Mouse (Mus musculus): ENCODE results near the gene Nenf. TPM values are rescaled to one million over a fixed set of nuclear protein-coding genes. Genes with fewer than 3 reads are reported as not detected.

Gene Nenf
- total and polyA plus RNA-seq, 2 experiments: 24.3 to 31.5 TPM

GRCm38 (mm10) chr1:191268797-191269647 lies 49.0 kb downstream of the Nenf start:
- no peak for TF ChIP-seq POLR2A (IDR thresholded peaks at IDR 0.05; ENCODE audit: extremely low read depth, insufficient read depth, low read length)
- TF ChIP-seq CTCF (IDR thresholded peaks at IDR 0.05; ENCODE audit: low read depth, low read length): no peak
- no peak overlapping the region for H3K9ac ChIP-seq (ENCODE audit: low read depth, low read length)
- H3K79me2 ChIP-seq (ENCODE audit: control insufficient read depth, insufficient read depth, low read length): no peaks in the 10 kb centered on the region
- H3K4me3 ChIP-seq (ENCODE audit: insufficient read depth, low read depth, low read length): no peak overlapping the region
- peaks cover under 1% of the 10 kb centered on the region for H3K4me1 ChIP-seq (ENCODE audit: control insufficient read depth, insufficient read depth, low read length)
- H3K27me3 ChIP-seq (ENCODE audit: control insufficient read depth, insufficient read depth, low read length): no peaks in the 10 kb centered on the region
- no peak overlapping the region for H3K27ac ChIP-seq (replicated peaks; ENCODE audit: insufficient read depth, low read depth, low read length)
- DNase-seq (ENCODE audit: extremely low read depth, low read depth, low spot score): no peak
- 82% methylated on average over 5 of the region's 5 CpGs for WGBS
- no peaks in the 10 kb centered on the region for H3K36me3 ChIP-seq (ENCODE audit: control insufficient read depth, insufficient read depth, low read length)

GRCm38 (mm10) chr1:191267856-191268255 lies 50.1 kb downstream of the Nenf start:
- Histone ChIP-seq H3K27me3 (ENCODE audit: control insufficient read depth, insufficient read depth, low read length) (no peaks in the 10 kb centered on the region), H3K4me1 (ENCODE audit: control insufficient read depth, insufficient read depth, low read length) (peaks cover 9% of the 10 kb centered on the region), H3K9ac (ENCODE audit: low read depth, low read length) (no peak overlapping the region), H3K4me3 (ENCODE audit: insufficient read depth, low read depth, low read length) (no peak overlapping the region), H3K79me2 (ENCODE audit: control insufficient read depth, insufficient read depth, low read length) (no peaks in the 10 kb centered on the region), H3K36me3 (ENCODE audit: control insufficient read depth, insufficient read depth, low read length) (no peaks in the 10 kb centered on the region), H3K27ac (replicated peaks; ENCODE audit: insufficient read depth, low read depth, low read length) (no peak overlapping the region)
- no peak for TF ChIP-seq POLR2A (IDR thresholded peaks at IDR 0.05; ENCODE audit: extremely low read depth, insufficient read depth, low read length)
- no peak for TF ChIP-seq CTCF (IDR thresholded peaks at IDR 0.05; ENCODE audit: low read depth, low read length)
- DNase-seq (ENCODE audit: extremely low read depth, low read depth, low spot score): no peak
- WGBS: 79% methylated on average over 5 of the region's 5 CpGs

- no peak overlapping the region for H3K27ac ChIP-seq (replicated peaks; ENCODE audit: insufficient read depth, low read depth, low read length)
- no peak overlapping the region for H3K4me3 ChIP-seq (ENCODE audit: insufficient read depth, low read depth, low read length)
- no peak overlapping the region for H3K9ac ChIP-seq (ENCODE audit: low read depth, low read length)
- peaks cover 9% of the 10 kb centered on the region for H3K4me1 ChIP-seq (ENCODE audit: control insufficient read depth, insufficient read depth, low read length)
- H3K27me3 ChIP-seq (ENCODE audit: control insufficient read depth, insufficient read depth, low read length): no peaks in the 10 kb centered on the region
- H3K79me2 ChIP-seq (ENCODE audit: control insufficient read depth, insufficient read depth, low read length): no peaks in the 10 kb centered on the region
- WGBS: 91% methylated on average over 5 of the region's 5 CpGs
- H3K36me3 ChIP-seq (ENCODE audit: control insufficient read depth, insufficient read depth, low read length): no peaks in the 10 kb centered on the region
- TF ChIP-seq CTCF (IDR thresholded peaks at IDR 0.05; ENCODE audit: low read depth, low read length) (no peak), POLR2A (IDR thresholded peaks at IDR 0.05; ENCODE audit: extremely low read depth, insufficient read depth, low read length) (no peak)
- no peak for DNase-seq (ENCODE audit: extremely low read depth, low read depth, low spot score)
Measured at GRCm38 (mm10) chr1:191267162-191267561, 50.8 kb downstream of the Nenf start.

- peak overlapping the region; percentile 64 for H3K27ac ChIP-seq (replicated peaks; ENCODE audit: insufficient read depth, low read depth, low read length)
Measured at GRCm38 (mm10) chr1:191263471-191263870, 54.5 kb downstream of the Nenf start.

GRCm38 (mm10) chr1:191261861-191262260 lies 56.1 kb downstream of the Nenf start:
- no peak overlapping the region for H3K4me3 ChIP-seq (ENCODE audit: insufficient read depth, low read depth, low read length)
- H3K36me3 ChIP-seq (ENCODE audit: control insufficient read depth, insufficient read depth, low read length): no peaks in the 10 kb centered on the region
- H3K4me1 ChIP-seq (ENCODE audit: control insufficient read depth, insufficient read depth, low read length): peaks cover 20% of the 10 kb centered on the region
- DNase-seq (ENCODE audit: extremely low read depth, low read depth, low spot score): peak; percentile 38
- no peak for TF ChIP-seq CTCF (IDR thresholded peaks at IDR 0.05; ENCODE audit: low read depth, low read length)
- TF ChIP-seq POLR2A (IDR thresholded peaks at IDR 0.05; ENCODE audit: extremely low read depth, insufficient read depth, low read length): no peak
- H3K79me2 ChIP-seq (ENCODE audit: control insufficient read depth, insufficient read depth, low read length): no peaks in the 10 kb centered on the region
- no peak overlapping the region for H3K9ac ChIP-seq (ENCODE audit: low read depth, low read length)
- WGBS: 21% methylated on average over 6 of the region's 6 CpGs
- no peaks in the 10 kb centered on the region for H3K27me3 ChIP-seq (ENCODE audit: control insufficient read depth, insufficient read depth, low read length)
- H3K27ac ChIP-seq (replicated peaks; ENCODE audit: insufficient read depth, low read depth, low read length): no peak overlapping the region

More at GRCm38 (mm10) chr1:191263471-191263870, 54.5 kb downstream of the Nenf start:
- DNase-seq (ENCODE audit: extremely low read depth, low read depth, low spot score): peak; percentile 95
- Histone ChIP-seq H3K4me1 (ENCODE audit: control insufficient read depth, insufficient read depth, low read length) (peaks cover 9% of the 10 kb centered on the region), H3K4me3 (ENCODE audit: insufficient read depth, low read depth, low read length) (no peak overlapping the region), H3K79me2 (ENCODE audit: control insufficient read depth, insufficient read depth, low read length) (no peaks in the 10 kb centered on the region), H3K9ac (ENCODE audit: low read depth, low read length) (no peak overlapping the region), H3K36me3 (ENCODE audit: control insufficient read depth, insufficient read depth, low read length) (no peaks in the 10 kb centered on the region), H3K27me3 (ENCODE audit: control insufficient read depth, insufficient read depth, low read length) (no peaks in the 10 kb centered on the region)
- 27% methylated on average over 5 of the region's 5 CpGs for WGBS
- TF ChIP-seq POLR2A (IDR thresholded peaks at IDR 0.05; ENCODE audit: extremely low read depth, insufficient read depth, low read length) (no peak), CTCF (IDR thresholded peaks at IDR 0.05; ENCODE audit: low read depth, low read length) (no peak)

- Histone ChIP-seq H3K9ac (ENCODE audit: low read depth, low read length) (no peak overlapping the region), H3K36me3 (ENCODE audit: control insufficient read depth, insufficient read depth, low read length) (no peaks in the 10 kb centered on the region), H3K27ac (replicated peaks; ENCODE audit: insufficient read depth, low read depth, low read length) (no peak overlapping the region), H3K79me2 (ENCODE audit: control insufficient read depth, insufficient read depth, low read length) (no peaks in the 10 kb centered on the region), H3K4me1 (ENCODE audit: control insufficient read depth, insufficient read depth, low read length) (peaks cover 38% of the 10 kb centered on the region), H3K4me3 (ENCODE audit: insufficient read depth, low read depth, low read length) (no peak overlapping the region), H3K27me3 (ENCODE audit: control insufficient read depth, insufficient read depth, low read length) (no peaks in the 10 kb centered on the region)
- TF ChIP-seq CTCF (IDR thresholded peaks at IDR 0.05; ENCODE audit: low read depth, low read length): no peak
- 75% methylated on average over 5 of the region's 5 CpGs for WGBS
- no peak for DNase-seq (ENCODE audit: extremely low read depth, low read depth, low spot score)
Measured at GRCm38 (mm10) chr1:191259661-191260060, 58.3 kb downstream of the Nenf start.
